Mouse (Mus musculus): ENCODE measurements around the gene Kif17. TPM values are rescaled to one million over a fixed set of nuclear protein-coding genes. Genes with fewer than 3 reads are reported as not detected.

The Kif17 gene
- polyA plus RNA-seq, 1 experiment from 2014 or later: 2.3 TPM

- Histone ChIP-seq H3K36me3 (no peaks in the 10 kb centered on the region), H3K27me3 (peaks cover 4% of the 10 kb centered on the region), H3K4me1 (peaks cover 9% of the 10 kb centered on the region), H3K9ac (peak overlapping the region; percentile 18), H3K4me3 (replicated peaks) (peak overlapping the region; percentile 71), H3K4me2 (replicated peaks) (peak overlapping the region; percentile 73), H3K27ac (replicated peaks) (no peak overlapping the region), H3K9me3 (replicated peaks) (no peaks in the 10 kb centered on the region)
- WGBS: under 1% methylated on average over 78 of the region's 78 CpGs
- ATAC-seq (ENCODE audit: insufficient number of reproducible peaks, low FRiP score, low TSS enrichment, low read depth): peak; percentile 86
Observed at GRCm38 (mm10) chr4:138261843-138262681, 11.8 kb downstream of the Kif17 start.

- H3K27ac ChIP-seq (replicated peaks): no peak overlapping the region
- no peak overlapping the region for H3K4me3 ChIP-seq (replicated peaks)
- peaks cover 4% of the 10 kb centered on the region for H3K27me3 ChIP-seq
- H3K9ac ChIP-seq: no peak overlapping the region
- no peak overlapping the region for H3K4me2 ChIP-seq (replicated peaks)
- H3K9me3 ChIP-seq (replicated peaks): no peaks in the 10 kb centered on the region
- H3K4me1 ChIP-seq: peaks cover 11% of the 10 kb centered on the region
- ATAC-seq (ENCODE audit: insufficient number of reproducible peaks, low FRiP score, low TSS enrichment, low read depth): no peak
- no peaks in the 10 kb centered on the region for H3K36me3 ChIP-seq
- WGBS: 82% methylated on average over 10 of the region's 10 CpGs
Observed at GRCm38 (mm10) chr4:138267869-138268268, 17.6 kb downstream of the Kif17 start.

GRCm38 (mm10) chr4:138272011-138272997 is 22.1 kb downstream of the Kif17 start:
- peaks cover 7% of the 10 kb centered on the region; the same call in 1 of the 2 replicates for H3K4me1 ChIP-seq
- H3K36me3 ChIP-seq: no peaks in the 10 kb centered on the region
- no peak overlapping the region for H3K27ac ChIP-seq (replicated peaks)
- H3K9ac ChIP-seq: no peak overlapping the region
- H3K9me3 ChIP-seq (replicated peaks): no peaks in the 10 kb centered on the region
- no peak overlapping the region for H3K4me2 ChIP-seq (replicated peaks)
- 52% methylated on average over 14 of the region's 14 CpGs for WGBS
- H3K27me3 ChIP-seq: no peaks in the 10 kb centered on the region
- H3K4me3 ChIP-seq (replicated peaks): no peak overlapping the region
- ATAC-seq (ENCODE audit: insufficient number of reproducible peaks, low FRiP score, low TSS enrichment, low read depth): peak; percentile 77

- no peak overlapping the region for H3K27ac ChIP-seq (replicated peaks)
- H3K27me3 ChIP-seq: no peaks in the 10 kb centered on the region
- H3K4me2 ChIP-seq (replicated peaks): no peak overlapping the region
- H3K9ac ChIP-seq: no peak overlapping the region
- H3K9me3 ChIP-seq (replicated peaks): no peaks in the 10 kb centered on the region
- no peak for ATAC-seq (ENCODE audit: insufficient number of reproducible peaks, low FRiP score, low TSS enrichment, low read depth)
- WGBS: 64% methylated on average over 7 of the region's 7 CpGs
- no peak overlapping the region for H3K4me3 ChIP-seq (replicated peaks)
- H3K36me3 ChIP-seq: no peaks in the 10 kb centered on the region
- H3K4me1 ChIP-seq: no peaks in the 10 kb centered on the region
Observed at GRCm38 (mm10) chr4:138278346-138278745, 28.1 kb downstream of the Kif17 start.

- ATAC-seq (ENCODE audit: insufficient number of reproducible peaks, low FRiP score, low TSS enrichment, low read depth): no peak
- 27% methylated on average over 4 of the region's 4 CpGs for WGBS
- Histone ChIP-seq H3K4me1 (no peaks in the 10 kb centered on the region), H3K36me3 (no peaks in the 10 kb centered on the region), H3K27ac (replicated peaks) (no peak overlapping the region), H3K27me3 (0 out of 2 replicates have a peak, but pooled peaks cover under 1% of the 10 kb centered on the region), H3K9ac (no peak overlapping the region), H3K4me3 (replicated peaks) (no peak overlapping the region), H3K9me3 (replicated peaks) (no peaks in the 10 kb centered on the region), H3K4me2 (replicated peaks) (no peak overlapping the region)
Observed at GRCm38 (mm10) chr4:138282834-138283233, 32.6 kb downstream of the Kif17 start.

- no peak overlapping the region for H3K4me3 ChIP-seq (replicated peaks)
- 78% methylated on average over 12 of the region's 12 CpGs for WGBS
- no peaks in the 10 kb centered on the region for H3K4me1 ChIP-seq
- ATAC-seq (ENCODE audit: insufficient number of reproducible peaks, low FRiP score, low TSS enrichment, low read depth): no peak
- H3K27me3 ChIP-seq: 0 out of 2 replicates have a peak, but pooled peaks cover 2% of the 10 kb centered on the region
- no peaks in the 10 kb centered on the region for H3K9me3 ChIP-seq (replicated peaks)
- no peaks in the 10 kb centered on the region for H3K36me3 ChIP-seq
- H3K9ac ChIP-seq: no peak overlapping the region
- H3K4me2 ChIP-seq (replicated peaks): no peak overlapping the region
- H3K27ac ChIP-seq (replicated peaks): no peak overlapping the region
Observed at GRCm38 (mm10) chr4:138286411-138286810, 36.2 kb downstream of the Kif17 start.

- Histone ChIP-seq H3K9me3 (replicated peaks) (no peaks in the 10 kb centered on the region), H3K9ac (no peak overlapping the region), H3K4me1 (no peaks in the 10 kb centered on the region), H3K4me3 (replicated peaks) (no peak overlapping the region), H3K36me3 (no peaks in the 10 kb centered on the region), H3K27ac (replicated peaks) (no peak overlapping the region), H3K4me2 (replicated peaks) (no peak overlapping the region), H3K27me3 (0 out of 2 replicates have a peak, but pooled peaks cover 2% of the 10 kb centered on the region)
- no peak for ATAC-seq (ENCODE audit: insufficient number of reproducible peaks, low FRiP score, low TSS enrichment, low read depth)
- WGBS: 81% methylated on average over 7 of the region's 7 CpGs
Observed at GRCm38 (mm10) chr4:138288691-138289090, 38.5 kb downstream of the Kif17 start.

- ATAC-seq (ENCODE audit: insufficient number of reproducible peaks, low FRiP score, low TSS enrichment, low read depth): no peak
- Histone ChIP-seq H3K4me2 (replicated peaks) (no peak overlapping the region), H3K27me3 (0 out of 2 replicates have a peak, but pooled peaks cover 2% of the 10 kb centered on the region), H3K27ac (replicated peaks) (no peak overlapping the region), H3K4me3 (replicated peaks) (no peak overlapping the region), H3K36me3 (no peaks in the 10 kb centered on the region), H3K4me1 (no peaks in the 10 kb centered on the region), H3K9ac (no peak overlapping the region), H3K9me3 (replicated peaks) (no peaks in the 10 kb centered on the region)
- WGBS: 89% methylated on average over 13 of the region's 13 CpGs
Observed at GRCm38 (mm10) chr4:138292028-138292427, 41.8 kb downstream of the Kif17 start.

- WGBS: 81% methylated on average over 18 of the region's 18 CpGs
- Histone ChIP-seq H3K27ac (replicated peaks) (no peak overlapping the region), H3K4me3 (replicated peaks) (no peak overlapping the region), H3K4me2 (replicated peaks) (no peak overlapping the region), H3K27me3 (no peaks in the 10 kb centered on the region), H3K4me1 (no peaks in the 10 kb centered on the region), H3K9ac (no peak overlapping the region), H3K36me3 (no peaks in the 10 kb centered on the region), H3K9me3 (replicated peaks) (no peaks in the 10 kb centered on the region)
- 0 out of 2 replicates have a peak, but pooled peaks have one; percentile 53 for ATAC-seq (ENCODE audit: insufficient number of reproducible peaks, low FRiP score, low TSS enrichment, low read depth)
Observed at GRCm38 (mm10) chr4:138293261-138293948, 43.2 kb downstream of the Kif17 start.

- H3K4me1 ChIP-seq: no peaks in the 10 kb centered on the region
- H3K27me3 ChIP-seq: no peaks in the 10 kb centered on the region
- no peak overlapping the region for H3K27ac ChIP-seq (replicated peaks)
- H3K4me3 ChIP-seq (replicated peaks): no peak overlapping the region
- H3K36me3 ChIP-seq: no peaks in the 10 kb centered on the region
- WGBS: 73% methylated on average over 11 of the region's 14 CpGs
- H3K4me2 ChIP-seq (replicated peaks): no peak overlapping the region
- no peak for ATAC-seq (ENCODE audit: insufficient number of reproducible peaks, low FRiP score, low TSS enrichment, low read depth)
- H3K9me3 ChIP-seq (replicated peaks): no peaks in the 10 kb centered on the region
- no peak overlapping the region for H3K9ac ChIP-seq
Observed at GRCm38 (mm10) chr4:138293949-138294550, 43.8 kb downstream of the Kif17 start.
